Mouse (Mus musculus) CH12.LX (cell line): Measurements from ENCODE around the gene Hist1h2bc.

ENCODE experiments used
- CHD2 ChIP-seq: IDR thresholded peaks from 2 replicates; pipeline ENCODE4 v1.6.1; 2011; ENCODE audit warnings: low read length, improper control_type of control experiment
- CTCF ChIP-seq, 2 experiments: IDR thresholded peaks in 1 of 2; conservative IDR thresholded peaks in 1 of 2; 2 replicates each; pipeline ENCODE4 v1.5.1; 2011 to 2012; ENCODE audit warnings: low read depth in 2 of 2, low read length in 2 of 2, improper control_type of control experiment in 1 of 2, inconsistent platforms in 1 of 2, mild to moderate bottlenecking in 1 of 2, moderate library complexity in 1 of 2
- EP300 ChIP-seq: IDR thresholded peaks from 2 replicates; pipeline ENCODE4 v1.6.1; 2011; ENCODE audit warnings: low read length, improper control_type of control experiment
- HCFC1 ChIP-seq: IDR thresholded peaks from 2 replicates; pipeline ENCODE4 v1.6.1; 2012; ENCODE audit warnings: low read depth, mild to moderate bottlenecking, inconsistent platforms, low read length, improper control_type of control experiment
- POLR2A ChIP-seq: IDR thresholded peaks from 2 replicates; pipeline ENCODE4 v1.6.1; 2011; ENCODE audit warnings: low read depth, mild to moderate bottlenecking, improper control_type of control experiment, low read length
- SIN3A ChIP-seq: IDR thresholded peaks from 2 replicates; pipeline ENCODE4 v1.6.1; 2012; ENCODE audit warnings: low read length, improper control_type of control experiment, inconsistent platforms
- ZNF384 ChIP-seq: IDR thresholded peaks from 2 replicates; pipeline ENCODE4 v1.6.1; 2012; ENCODE audit warnings: low read depth, low read length, improper control_type of control experiment, inconsistent platforms

DNA sequence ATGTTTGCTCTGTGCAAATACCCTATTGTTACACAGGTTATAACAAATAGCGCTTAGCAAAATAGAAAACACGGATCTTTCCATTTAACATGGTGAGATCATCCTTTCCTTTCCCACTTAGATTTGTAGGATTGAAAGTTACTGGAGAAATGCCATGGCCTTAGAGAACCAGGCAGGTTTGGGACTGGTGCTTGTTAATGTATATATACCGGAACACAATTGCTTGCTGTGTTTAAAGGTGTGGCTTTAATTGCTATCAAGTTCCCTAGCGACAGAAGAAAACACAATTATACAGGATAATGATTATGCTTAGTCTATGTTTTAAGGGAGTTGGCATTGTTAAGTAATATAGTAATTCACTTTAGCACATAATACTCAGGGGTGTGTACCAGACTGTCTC, 3.2 kb downstream of the Hist1h2bc start:
- TF ChIP-seq POLR2A, result no peak
- no peak for TF ChIP-seq SIN3A
- no peak for TF ChIP-seq EP300
- TF ChIP-seq CTCF (conservative IDR thresholded peaks at IDR 0.05 in 1 of 2, IDR thresholded peaks at IDR 0.05 in 1 of 2; ENCODE audit: low read depth in 2 of 2, low read length in 2 of 2), result no peak
- no peak for TF ChIP-seq CHD2
- TF ChIP-seq ZNF384, result no peak
- TF ChIP-seq HCFC1, result no peak
